Mouse (Mus musculus): Measurements from ENCODE around the gene Naip1.
A peak's percentile ranks its signal among the peaks of the same experiment; 100 is the strongest.
"Not testable (repeated sequence)": the region's sequence is repeated elsewhere in the genome, so short reads cannot be mapped to it uniquely, and the experiment has no call there.

The Naip1 gene

DNA sequence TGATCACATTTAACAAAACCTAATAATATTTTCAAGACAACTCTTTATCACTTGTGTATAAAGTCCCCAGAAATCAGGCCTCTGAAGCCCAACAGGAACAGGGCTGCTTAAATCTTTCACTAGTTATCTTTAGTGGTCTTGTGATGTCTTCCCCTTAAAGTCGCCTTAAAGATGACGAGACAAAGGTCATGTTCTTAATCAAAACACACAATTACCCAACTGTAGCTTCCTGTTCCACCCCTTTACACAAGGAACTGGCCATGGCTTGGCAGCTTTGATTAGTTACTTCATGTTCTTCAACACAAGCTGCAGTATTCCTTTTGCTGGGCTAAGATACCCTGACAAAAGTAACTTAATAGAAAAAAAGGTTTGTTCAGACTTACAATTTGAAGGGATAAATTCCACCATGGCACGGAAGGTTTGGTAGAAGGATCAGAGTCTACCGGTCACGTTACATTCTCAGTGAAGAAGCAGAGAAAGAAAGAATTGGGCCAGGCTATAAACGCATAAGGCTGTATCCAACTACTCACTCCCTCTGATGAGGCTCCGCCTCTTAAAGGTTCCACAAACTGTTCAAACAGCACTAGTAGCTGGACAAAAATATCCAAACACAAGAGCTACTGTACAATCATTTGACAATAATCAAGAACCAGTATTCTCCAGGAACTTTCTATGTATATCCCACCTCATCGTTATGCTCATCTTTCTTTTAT is at the start of gene Naip1:
Gene Naip1 (minus strand): TSS at position 455 of the 713 bp plus-strand sequence.
- DNase-seq (ENCODE audit: low read depth in 1 of 2, low spot score in 2 of 2): not testable (repeated sequence)

DNA sequence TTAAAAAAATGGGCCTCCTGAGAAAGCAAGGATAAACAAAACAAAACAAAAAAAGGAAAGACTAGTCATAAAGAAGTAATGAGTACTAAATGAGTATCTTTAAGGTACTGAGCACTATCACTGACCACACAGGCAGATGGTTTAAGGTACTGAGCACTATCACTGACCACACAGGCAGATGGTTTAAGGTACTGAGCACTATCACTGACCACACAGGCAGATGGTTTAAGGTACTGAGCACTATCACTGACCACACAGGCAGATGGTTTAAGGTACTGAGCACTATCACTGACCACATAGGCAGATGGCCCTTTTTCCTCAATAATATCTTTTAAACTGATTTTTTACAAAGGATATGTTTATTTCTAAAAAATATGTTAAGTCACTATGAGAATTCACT is 47.0 kb upstream of the Naip1 start:
- DNase-seq (ENCODE audit: low read depth in 1 of 2, low spot score in 2 of 2): not testable (repeated sequence)

DNA sequence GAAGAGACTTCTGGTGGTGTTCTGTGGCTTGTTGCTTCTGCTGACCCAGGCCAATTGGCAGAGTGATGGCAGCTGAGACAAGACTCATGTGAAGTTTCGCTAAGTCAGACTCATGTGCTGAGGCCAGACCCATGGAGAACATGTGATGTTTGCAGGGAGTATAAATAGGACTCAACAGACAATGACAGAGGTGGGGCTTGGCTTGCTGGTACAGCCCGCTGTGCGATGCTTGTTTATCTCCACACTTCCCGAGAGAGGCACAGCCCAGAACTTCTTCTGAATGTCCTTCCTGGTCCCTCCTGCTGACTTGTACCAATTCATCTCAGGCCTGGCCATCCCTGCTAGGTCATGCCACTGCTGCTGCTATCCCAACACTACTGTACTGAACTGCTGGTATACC is 42.7 kb upstream of the Naip1 start:
- DNase-seq (ENCODE audit: low read depth in 1 of 2, low spot score in 2 of 2): no peak

DNA sequence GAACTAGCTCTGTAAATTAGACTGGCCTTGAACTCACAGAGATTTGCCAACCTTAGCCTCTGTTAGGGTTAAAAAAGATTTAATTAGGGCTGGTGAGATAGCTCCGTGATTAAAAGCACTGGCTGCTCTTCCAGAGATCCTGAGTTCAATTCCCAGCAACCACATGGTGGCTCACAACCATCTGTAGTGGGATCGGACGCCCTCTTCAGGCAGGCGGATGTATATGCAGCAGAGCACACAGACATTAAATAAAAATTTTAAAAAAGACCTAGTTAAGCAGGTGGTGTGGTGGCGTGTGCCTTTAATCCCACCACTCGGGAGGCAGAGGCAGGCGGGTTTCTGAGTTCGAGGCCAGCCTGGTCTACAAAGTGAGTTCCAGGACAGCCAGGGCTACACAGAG is 41.7 kb upstream of the Naip1 start:
- not testable (repeated sequence) for DNase-seq (ENCODE audit: low read depth in 1 of 2, low spot score in 2 of 2)

DNA sequence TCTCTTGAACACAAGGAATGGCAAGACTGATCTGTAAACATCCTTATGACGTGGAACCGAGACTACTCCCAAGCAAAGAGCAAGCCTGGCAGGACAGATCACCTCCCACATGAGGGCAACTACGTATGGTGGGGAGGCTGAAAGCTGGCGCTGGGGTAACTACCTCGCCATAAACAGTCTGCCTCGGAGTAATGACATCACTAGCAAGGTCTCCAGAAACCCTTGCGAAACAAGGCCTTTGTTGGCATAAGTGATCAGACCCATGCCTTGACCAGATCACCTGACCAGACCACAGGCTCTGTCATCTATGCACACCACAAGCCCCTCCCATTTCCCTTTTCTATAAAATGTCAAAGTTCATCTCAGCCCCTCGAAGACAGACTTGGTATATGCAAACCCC is 40.6 kb upstream of the Naip1 start:
- DNase-seq (ENCODE audit: low read depth in 1 of 2, low spot score in 2 of 2): peak; percentile 6 to 10

DNA sequence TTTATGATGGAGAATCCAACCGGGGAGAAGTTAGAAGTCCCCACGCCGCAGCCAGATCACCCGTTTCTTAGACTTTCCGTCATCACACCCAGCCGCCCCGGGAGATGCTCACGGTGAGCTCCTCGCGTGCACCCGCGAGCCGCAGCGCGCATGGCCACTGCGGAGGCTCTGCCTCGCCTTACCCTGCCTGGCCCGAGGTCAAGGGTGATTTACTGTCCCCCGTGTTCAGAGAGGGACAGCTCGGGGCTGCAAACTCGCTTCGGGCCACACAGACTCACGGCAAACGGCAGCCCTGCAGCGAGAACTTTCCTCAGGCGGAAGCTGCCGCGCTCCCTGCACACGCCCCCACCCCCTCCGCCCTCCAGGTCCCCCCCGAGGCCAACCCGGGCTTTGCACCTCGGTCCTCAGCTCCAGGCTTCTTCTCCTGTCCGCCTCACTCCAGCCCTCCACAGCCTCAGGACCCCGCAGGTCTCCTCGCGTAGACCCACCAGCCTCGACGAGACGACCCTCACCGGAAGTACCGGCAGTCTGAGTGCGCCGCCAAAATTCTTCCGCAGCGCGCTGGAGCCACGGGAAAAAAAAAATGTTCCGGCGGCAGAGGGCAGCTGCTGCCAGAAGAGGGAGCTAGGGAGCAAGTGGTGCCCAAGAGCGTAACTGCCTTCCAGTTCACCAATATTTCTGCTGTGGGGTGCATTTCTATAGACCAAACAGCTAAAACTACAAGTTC is 39.6 kb upstream of the Naip1 start, which contains the start of gene Gtf2h2:
Gene Gtf2h2 (minus strand): TSS at position 519 of the 727 bp plus-strand sequence.
- DNase-seq (ENCODE audit: low read depth in 1 of 2, low spot score in 2 of 2): peak; percentile 40 to 82

DNA sequence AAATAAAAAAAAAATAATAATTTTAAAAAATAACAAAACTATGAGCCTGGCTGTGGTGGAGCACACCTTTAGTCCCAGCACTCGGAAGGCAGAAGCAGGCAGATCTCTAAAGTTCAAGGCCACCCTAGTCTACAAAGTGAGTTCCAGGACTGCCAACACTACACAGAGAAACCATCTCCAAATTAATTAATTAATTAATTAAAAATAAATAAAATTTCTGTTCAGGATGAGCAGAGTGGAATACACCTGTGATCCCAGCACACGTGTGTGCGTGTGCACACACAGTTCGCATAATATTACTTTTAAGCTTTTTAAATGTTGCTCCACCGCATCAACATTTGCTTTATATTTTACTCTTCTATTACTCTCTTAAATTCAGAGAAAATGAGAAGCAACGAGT is 39.0 kb upstream of the Naip1 start:
- DNase-seq (ENCODE audit: low read depth in 1 of 2, low spot score in 2 of 2): no peak

DNA sequence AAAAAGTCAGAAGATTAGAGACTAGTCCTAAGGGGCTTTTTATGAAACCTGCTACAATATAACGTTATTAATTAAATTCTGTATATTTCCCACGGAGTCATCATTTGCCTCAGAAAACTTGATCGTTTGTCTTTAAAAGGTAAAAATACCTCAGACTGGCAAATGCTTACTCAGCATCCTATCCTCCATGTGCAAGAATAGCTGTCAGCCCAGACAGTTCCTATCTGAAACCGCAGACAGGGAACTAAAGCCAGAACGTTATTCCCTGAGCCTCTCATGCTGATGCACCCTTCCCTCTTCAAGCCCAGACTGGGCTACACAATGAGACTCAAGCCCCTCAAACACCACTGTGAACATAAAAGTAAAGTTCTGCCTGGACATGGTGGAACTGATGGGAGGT is 37.8 kb upstream of the Naip1 start:
- no peak for DNase-seq (ENCODE audit: low read depth in 1 of 2, low spot score in 2 of 2)

DNA sequence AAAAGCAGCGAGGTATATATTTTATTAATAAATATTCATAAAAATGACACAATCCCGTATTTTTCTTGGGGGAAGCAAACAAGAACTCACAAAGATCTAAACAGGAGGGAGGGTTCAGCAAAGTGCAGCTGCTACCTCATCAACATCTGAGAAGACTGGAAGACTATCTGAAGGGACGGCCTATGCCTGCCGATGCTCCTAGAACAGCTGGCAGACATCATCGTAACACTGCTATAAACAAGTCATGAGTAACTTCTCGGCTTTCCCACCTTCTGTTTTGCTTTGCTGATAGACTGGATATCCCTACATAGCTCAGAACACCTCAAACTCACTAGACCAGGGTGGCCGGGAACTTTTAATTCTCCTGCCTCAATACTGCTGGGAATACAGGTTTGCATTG is 30.9 kb upstream of the Naip1 start:
- no peak for DNase-seq (ENCODE audit: low read depth in 1 of 2, low spot score in 2 of 2)

DNA sequence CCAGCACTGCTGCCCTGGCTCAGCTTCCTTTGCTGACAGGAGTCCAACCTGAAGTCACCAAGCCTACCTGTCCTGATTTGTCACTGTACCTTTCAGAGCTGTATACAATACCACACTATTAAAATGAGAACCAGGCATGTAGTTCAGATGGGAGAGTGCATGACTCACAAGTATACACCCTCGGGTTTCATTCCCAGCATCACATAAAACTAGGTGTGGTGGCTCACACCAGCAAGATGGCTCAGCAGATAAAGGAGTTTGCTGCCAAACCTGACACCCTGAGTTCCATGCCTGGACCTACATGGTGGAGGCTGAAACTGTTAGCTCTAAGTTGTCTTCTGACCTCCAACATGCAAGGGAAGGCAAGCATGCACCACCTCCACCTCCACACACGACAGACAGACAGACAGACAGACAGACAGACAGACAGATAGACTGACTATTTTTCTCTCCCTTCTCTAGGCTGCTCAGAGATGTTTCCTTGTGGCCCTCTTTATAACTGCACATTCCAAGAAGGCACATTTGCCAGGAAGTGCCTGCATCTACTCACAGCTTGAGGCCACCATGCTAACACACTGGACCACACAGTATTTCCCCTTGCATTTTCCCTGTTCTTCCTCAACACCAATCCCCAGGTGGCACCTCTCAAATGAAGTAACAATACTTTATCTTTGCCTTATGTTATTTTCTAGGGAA is 11.0 kb upstream of the Naip1 start:
- DNase-seq (ENCODE audit: low read depth in 1 of 2, low spot score in 2 of 2): no peak

DNA sequence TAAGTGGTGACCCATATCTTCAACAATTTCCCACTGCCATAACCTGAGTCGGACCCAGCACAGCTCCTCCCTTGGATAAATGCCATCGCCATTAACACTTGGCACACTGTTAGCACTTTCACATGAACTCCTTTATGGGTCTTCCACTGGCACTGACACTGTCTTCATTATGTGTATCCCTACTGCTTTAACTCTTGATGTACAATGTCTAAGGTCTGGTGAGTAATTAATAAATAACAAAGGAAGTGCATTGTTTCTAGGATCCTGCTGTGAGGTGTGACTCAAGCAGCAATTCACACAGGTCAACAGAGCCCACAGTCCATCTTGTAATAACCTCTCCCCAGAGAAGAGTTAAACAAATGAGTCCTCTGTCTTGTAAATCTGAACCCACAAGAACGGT is 8.7 kb upstream of the Naip1 start:
- no peak for DNase-seq (ENCODE audit: low read depth in 1 of 2, low spot score in 2 of 2)

DNA sequence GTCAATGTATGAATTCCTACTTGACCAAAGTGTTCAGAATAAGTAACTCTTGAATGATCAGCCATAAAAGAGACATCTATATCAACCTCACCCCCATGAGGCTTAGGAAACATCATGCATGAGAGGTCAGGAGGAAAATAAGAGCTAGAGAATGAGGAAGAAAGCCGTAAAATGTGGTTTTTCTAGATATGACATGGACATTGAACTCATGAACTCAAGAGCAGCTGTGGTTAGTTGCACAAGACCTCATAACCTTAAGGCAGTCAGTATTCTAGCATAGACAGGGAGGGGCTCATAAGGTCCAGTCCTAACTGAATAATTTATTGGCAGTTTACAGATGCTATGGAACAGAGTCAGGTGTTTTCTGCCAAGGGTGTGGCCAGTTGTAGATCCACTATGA is 3.2 kb downstream of the Naip1 start:
- DNase-seq (ENCODE audit: low read depth in 1 of 2, low spot score in 2 of 2): peak in 1 of 2 experiments; percentile 10

DNA sequence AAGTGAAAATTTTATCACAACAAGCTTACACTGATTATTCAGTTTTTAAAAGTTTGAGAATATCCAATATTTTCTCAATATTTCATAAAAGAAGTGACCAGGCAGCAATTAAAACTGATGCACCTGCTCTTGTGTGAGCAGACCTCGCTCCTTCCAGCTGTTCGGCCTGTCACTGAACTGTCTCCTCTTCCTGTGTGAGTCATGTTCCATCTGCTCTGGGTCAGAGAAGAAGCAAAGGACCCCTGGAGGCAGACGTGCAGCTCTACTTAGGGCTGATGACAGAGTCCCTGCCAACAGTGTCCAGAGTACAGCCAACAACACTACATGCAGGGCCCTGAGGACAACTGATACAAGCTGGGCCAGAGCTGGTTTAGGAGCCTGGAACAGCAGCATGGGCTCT is 12.6 kb downstream of the Naip1 start:
- DNase-seq (ENCODE audit: low read depth in 1 of 2, low spot score in 2 of 2): no peak

DNA sequence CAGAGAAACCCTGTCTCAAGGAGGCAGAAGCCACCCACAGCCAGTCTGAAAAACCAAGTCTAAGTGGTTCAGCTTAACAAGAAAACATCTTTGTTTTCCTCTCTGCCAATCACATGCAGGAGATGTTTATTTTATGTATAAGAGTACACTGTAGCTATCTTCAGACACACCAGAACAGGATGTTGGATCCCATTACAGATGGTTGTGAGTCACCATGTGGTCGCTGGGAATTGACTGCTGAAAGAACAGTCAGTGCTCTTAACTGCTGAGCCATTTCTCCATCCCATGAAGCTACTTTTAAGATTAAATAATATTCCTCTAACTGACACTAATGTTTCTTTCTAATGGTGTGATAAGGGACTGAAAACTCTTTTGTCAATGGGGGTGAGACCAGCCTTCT is 14.0 kb downstream of the Naip1 start:
- no peak for DNase-seq (ENCODE audit: low read depth in 1 of 2, low spot score in 2 of 2)

DNA sequence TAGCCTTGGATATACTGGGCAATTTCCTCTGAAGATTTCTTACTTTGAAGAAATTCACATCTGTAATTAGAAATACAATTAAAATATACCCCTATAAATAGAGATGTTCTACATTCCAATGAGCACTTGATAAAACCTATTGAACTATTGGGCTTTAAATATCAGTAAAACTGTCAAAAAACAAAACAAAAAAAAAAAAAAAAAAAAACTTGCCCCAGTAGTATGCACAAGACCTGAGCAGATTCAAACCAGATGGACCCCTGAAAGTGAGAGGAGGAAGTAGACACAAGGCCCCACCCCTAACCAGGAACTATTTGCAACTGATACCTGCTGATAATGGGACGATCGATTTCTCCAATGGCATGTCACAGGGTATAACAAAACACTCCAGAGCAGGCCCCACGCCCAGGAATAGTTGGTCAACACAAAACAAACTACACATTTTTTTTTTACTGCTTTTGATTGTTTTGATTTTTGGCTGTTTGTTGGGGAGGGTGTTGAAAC is 15.3 kb downstream of the Naip1 start:
- no peak for DNase-seq (ENCODE audit: low read depth in 1 of 2, low spot score in 2 of 2)

DNA sequence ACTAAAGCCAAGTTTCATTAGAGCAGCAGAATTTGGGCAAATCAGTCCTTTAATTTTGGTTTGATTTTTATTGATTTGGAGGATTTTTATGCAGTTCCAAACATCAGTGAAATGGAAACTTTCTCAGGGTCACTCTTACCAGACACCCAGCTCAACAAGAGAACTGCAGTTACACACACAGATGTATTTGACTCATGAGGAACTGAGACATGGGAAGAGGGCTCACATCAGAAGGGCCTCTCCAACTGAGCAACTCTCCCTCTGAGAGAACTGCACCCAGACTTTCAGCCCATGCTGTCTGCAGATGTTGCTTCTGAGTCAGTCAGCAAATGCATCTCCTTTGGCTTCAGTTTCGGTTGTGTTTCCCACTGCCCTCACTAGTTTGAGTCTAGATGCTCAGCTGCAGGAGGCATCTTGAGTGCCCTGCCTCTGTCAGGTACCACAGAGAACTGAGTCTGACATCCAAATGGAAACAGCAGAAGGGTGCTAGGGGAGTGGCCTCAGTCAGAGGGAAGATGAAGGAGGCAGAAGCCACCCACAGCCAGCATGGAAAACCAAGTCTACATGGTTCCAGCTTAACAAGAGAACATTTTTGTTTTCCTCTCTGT is 16.0 kb downstream of the Naip1 start:
- not testable (repeated sequence) for DNase-seq (ENCODE audit: low read depth in 1 of 2, low spot score in 2 of 2)

DNA sequence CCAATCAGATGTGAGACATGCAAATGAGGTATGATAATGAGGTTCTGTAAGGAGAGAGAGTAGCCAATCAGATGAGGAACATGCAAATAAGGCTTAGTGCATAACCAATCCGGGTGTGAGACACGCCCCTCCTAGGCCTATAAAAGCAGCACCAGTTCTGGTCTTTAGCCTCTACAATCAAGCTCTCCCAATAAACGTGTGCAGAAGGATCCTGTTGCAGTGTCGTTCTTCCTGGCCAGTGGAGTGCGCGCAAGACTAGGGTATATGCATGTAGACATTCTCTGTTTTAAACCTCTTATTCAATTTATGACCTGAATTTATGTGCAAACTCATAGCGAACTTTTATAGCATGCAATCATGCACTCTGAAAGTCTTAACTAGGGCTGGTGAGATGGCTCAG is 32.7 kb downstream of the Naip1 start:
- DNase-seq (ENCODE audit: low read depth in 1 of 2, low spot score in 2 of 2): not testable (repeated sequence)

DNA sequence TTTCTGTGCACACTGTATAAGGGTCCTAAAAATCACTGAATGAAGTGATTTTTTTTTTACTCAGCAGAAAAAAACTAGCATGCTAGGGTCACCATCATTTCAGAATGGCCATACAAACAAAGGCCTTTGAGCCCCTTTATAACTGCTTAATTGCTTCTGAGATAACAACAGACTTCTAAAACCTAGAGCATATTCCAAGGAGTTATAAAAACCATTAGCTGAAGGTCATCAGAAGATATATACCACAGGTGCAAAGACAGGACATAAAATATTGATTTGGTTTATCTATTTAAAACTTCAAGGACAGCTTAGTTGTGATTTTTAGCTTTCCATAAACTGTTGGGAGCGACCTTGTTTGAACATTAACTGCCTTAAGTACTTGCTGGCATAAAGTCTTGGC is 38.2 kb downstream of the Naip1 start:
- no peak for DNase-seq (ENCODE audit: low read depth in 1 of 2, low spot score in 2 of 2)

DNA sequence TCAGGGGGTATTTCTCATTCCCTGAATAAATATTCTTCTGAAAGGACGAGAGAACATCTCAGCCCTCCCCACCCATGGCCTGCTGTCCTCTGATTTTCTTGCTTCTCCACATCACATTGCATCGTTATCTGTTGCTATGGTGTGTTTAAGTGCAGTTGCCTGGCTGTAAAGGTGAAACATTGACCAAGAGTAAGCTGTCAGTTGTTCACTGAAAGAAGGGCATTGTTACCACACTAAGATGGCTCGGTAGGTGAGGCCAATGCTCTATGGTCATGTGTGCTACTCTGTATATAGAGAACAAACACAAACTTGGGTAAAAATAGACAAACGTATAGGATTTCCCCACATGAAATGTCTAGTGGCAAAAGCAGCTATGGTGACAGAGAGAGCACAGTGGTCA is 42.8 kb downstream of the Naip1 start:
- no peak for DNase-seq (ENCODE audit: low read depth in 1 of 2, low spot score in 2 of 2)

DNA sequence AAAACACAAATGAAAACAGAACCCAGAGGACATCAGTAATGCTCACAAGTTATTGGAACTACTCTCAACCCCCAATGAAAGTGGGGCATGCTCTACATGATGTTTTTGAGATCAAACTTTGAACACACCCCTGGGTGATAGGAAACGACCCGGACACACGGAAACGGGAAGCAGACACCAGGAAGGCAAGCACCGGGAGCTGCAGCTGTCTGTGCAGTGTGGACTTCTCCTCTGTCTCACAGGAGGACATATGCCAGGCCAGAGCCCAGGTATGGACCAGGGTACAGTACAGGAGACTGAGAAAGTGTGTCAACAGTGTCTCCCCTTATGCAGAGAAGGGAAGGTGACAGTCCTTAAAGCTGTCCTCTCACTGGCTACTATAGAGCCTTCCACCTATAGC is 43.5 kb downstream of the Naip1 start:
- DNase-seq (ENCODE audit: low read depth in 1 of 2, low spot score in 2 of 2): no peak

DNA sequence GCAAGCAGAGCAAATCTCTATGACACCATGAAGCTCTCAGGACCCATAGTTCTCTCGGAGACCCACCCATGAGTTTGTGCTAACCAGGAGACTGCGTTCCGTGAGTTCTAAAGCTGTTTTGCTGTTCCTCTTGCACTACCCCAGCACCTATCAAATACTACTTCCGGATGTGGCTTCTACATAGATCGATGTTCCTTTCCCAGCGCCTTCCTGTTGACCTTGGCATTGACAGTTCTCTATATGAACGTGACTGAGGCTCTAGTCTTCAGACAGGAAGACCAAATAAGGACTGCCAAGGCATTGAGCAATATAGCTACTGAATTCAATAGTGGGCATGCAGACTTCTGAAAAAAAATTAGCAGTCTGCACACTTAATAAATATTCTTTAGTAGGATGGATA is 44.4 kb downstream of the Naip1 start:
- DNase-seq (ENCODE audit: low read depth in 1 of 2, low spot score in 2 of 2): no peak
